Mouse (Mus musculus) limb, embryonic 10.5 days (tissue): ENCODE results near the gene Chd1. TPM values are rescaled to one million over a fixed set of nuclear protein-coding genes. Genes with fewer than 3 reads are reported as not detected.
"Not testable (repeated sequence)": the region's sequence is repeated elsewhere in the genome, so short reads cannot be mapped to it uniquely, and the experiment has no call there.

Source experiments
- DNase-seq: peaks from one replicate; pipeline ENCODE4 v3.0.0-alpha.2; 2017; ENCODE audit warnings: low spot score
- H3K27ac ChIP-seq: fragments of 300-500 bp; sonication (generic); 2 replicates; pipeline ENCODE4 v1.5.1; 2016; ENCODE audit warnings: mild to moderate bottlenecking
- H3K27me3 ChIP-seq: fragments of 300-500 bp; sonication (generic); 2 replicates; pipeline ENCODE4 v1.6.1; 2016; ENCODE audit warnings: low read depth, mild to moderate bottlenecking; ENCODE audit not compliant: poor library complexity, severe bottlenecking
- H3K36me3 ChIP-seq: fragments of 300-500 bp; sonication (generic); 2 replicates; pipeline ENCODE4 v1.6.1; 2016; ENCODE audit warnings: mild to moderate bottlenecking, moderate library complexity
- H3K4me1 ChIP-seq: fragments of 300-500 bp; sonication (generic); 2 replicates; pipeline ENCODE4 v1.6.1; 2016
- H3K4me3 ChIP-seq: fragments of 300-500 bp; sonication (generic); 2 replicates; pipeline ENCODE4 v1.5.1; 2016; ENCODE audit warnings: mild to moderate bottlenecking, moderate library complexity
- H3K9me3 ChIP-seq: fragments of 300-500 bp; sonication (generic); replicated peaks from 2 replicates; pipeline ENCODE4 v1.6.1; 2016; ENCODE audit warnings: mild to moderate bottlenecking
- WGBS: fragments of 180-500 bp; shearing (Covaris S2); methylation state at CpG from one replicate; pipeline ENCODE4 v1.1.7; 2016; 5-methylcytosine and 5-hydroxymethylcytosine counted together
- polyA plus RNA-seq: library from polyadenylated mRNA; unstranded; fragments of >200 nt; fragmentation: Nextera tagmentation; extraction: Ambion mirVana; gene quantifications from 2 replicates; pipeline ENCODE4 v1.2.1, GENCODE M21; 2016

The Chd1 gene
- polyA plus RNA-seq, 1 experiment from 2014 or later = 40.7 TPM

- H3K27ac ChIP-seq = peak overlapping the region; percentile 97
- no peaks in the 10 kb centered on the region for H3K27me3 ChIP-seq
- peak overlapping the region; percentile 88 for H3K4me3 ChIP-seq
- no peaks in the 10 kb centered on the region for H3K9me3 ChIP-seq
- WGBS = 3% methylated on average over 85 of the region's 89 CpGs
- peaks cover 38% of the 10 kb centered on the region for H3K36me3 ChIP-seq
- DNase-seq = peak; percentile 70
- H3K4me1 ChIP-seq = peaks cover 11% of the 10 kb centered on the region
Measured at GRCm38 (mm10) chr17:15705303-15706284, 827 bp downstream of the Chd1 start.

- no peak for DNase-seq
- WGBS = 87% methylated on average over 4 of the region's 4 CpGs
- H3K9me3 ChIP-seq = no peaks in the 10 kb centered on the region
- H3K27ac ChIP-seq = no peak overlapping the region
- H3K36me3 ChIP-seq = peaks cover 94% of the 10 kb centered on the region
- H3K27me3 ChIP-seq = no peaks in the 10 kb centered on the region
- H3K4me1 ChIP-seq = no peaks in the 10 kb centered on the region
- H3K4me3 ChIP-seq = no peak overlapping the region
Measured at GRCm38 (mm10) chr17:15714507-15714906, 9.7 kb downstream of the Chd1 start.

- no peaks in the 10 kb centered on the region for H3K4me1 ChIP-seq
- WGBS = 80% methylated on average over 3 of the region's 3 CpGs
- no peak overlapping the region for H3K4me3 ChIP-seq
- no peak overlapping the region for H3K27ac ChIP-seq
- H3K9me3 ChIP-seq = no peaks in the 10 kb centered on the region
- no peaks in the 10 kb centered on the region for H3K27me3 ChIP-seq
- peaks cover 93% of the 10 kb centered on the region for H3K36me3 ChIP-seq
- DNase-seq = no peak
Measured at GRCm38 (mm10) chr17:15715013-15715902, 10.5 kb downstream of the Chd1 start.

GRCm38 (mm10) chr17:15715940-15716339, 11.2 kb downstream of the Chd1 start:
- H3K4me3 ChIP-seq = no peak overlapping the region
- no peak overlapping the region for H3K27ac ChIP-seq
- 91% methylated on average over 3 of the region's 3 CpGs for WGBS
- no peaks in the 10 kb centered on the region for H3K27me3 ChIP-seq
- H3K36me3 ChIP-seq = peaks cover 93% of the 10 kb centered on the region
- H3K4me1 ChIP-seq = no peaks in the 10 kb centered on the region
- DNase-seq = no peak
- no peaks in the 10 kb centered on the region for H3K9me3 ChIP-seq

- WGBS = 96% methylated on average over 3 of the region's 3 CpGs
- Histone ChIP-seq H3K36me3 (peaks cover 72% of the 10 kb centered on the region), H3K27me3 (no peaks in the 10 kb centered on the region), H3K4me1 (no peaks in the 10 kb centered on the region), H3K27ac (no peak overlapping the region), H3K9me3 (no peaks in the 10 kb centered on the region), H3K4me3 (no peak overlapping the region)
- DNase-seq = no peak
Measured at GRCm38 (mm10) chr17:15720841-15721240, 16.1 kb downstream of the Chd1 start.

- peaks cover 75% of the 10 kb centered on the region for H3K36me3 ChIP-seq
- no peaks in the 10 kb centered on the region for H3K4me1 ChIP-seq
- 88% methylated on average over 1 of the region's 1 CpGs for WGBS
- no peak overlapping the region for H3K27ac ChIP-seq
- no peak for DNase-seq
- H3K9me3 ChIP-seq = no peaks in the 10 kb centered on the region
- H3K4me3 ChIP-seq = no peak overlapping the region
- H3K27me3 ChIP-seq = no peaks in the 10 kb centered on the region
Measured at GRCm38 (mm10) chr17:15723291-15723690, 18.5 kb downstream of the Chd1 start.

- not testable (repeated sequence) for DNase-seq, H3K4me3 ChIP-seq, H3K9me3 ChIP-seq, H3K27ac ChIP-seq, H3K4me1 ChIP-seq, H3K27me3 ChIP-seq
- WGBS = 89% methylated on average over 5 of the region's 5 CpGs
- H3K36me3 ChIP-seq = peaks cover 75% of the 10 kb centered on the region
Measured at GRCm38 (mm10) chr17:15723866-15724475, 19.2 kb downstream of the Chd1 start.

GRCm38 (mm10) chr17:15731706-15732105, 26.9 kb downstream of the Chd1 start:
- Histone ChIP-seq H3K36me3 (peaks cover 94% of the 10 kb centered on the region), H3K27me3 (no peaks in the 10 kb centered on the region), H3K27ac (no peak overlapping the region), H3K4me3 (no peak overlapping the region), H3K9me3 (no peaks in the 10 kb centered on the region), H3K4me1 (no peaks in the 10 kb centered on the region)
- WGBS = 97% methylated on average over 5 of the region's 5 CpGs
- DNase-seq = no peak

- Histone ChIP-seq H3K4me3 (no peak overlapping the region), H3K36me3 (peaks cover 93% of the 10 kb centered on the region), H3K27ac (no peak overlapping the region), H3K4me1 (no peaks in the 10 kb centered on the region), H3K27me3 (no peaks in the 10 kb centered on the region), H3K9me3 (no peaks in the 10 kb centered on the region)
- 95% methylated on average over 10 of the region's 10 CpGs for WGBS
- DNase-seq = no peak
Measured at GRCm38 (mm10) chr17:15737346-15737917, 32.7 kb downstream of the Chd1 start.

- H3K27me3 ChIP-seq = no peaks in the 10 kb centered on the region
- 92% methylated on average over 8 of the region's 8 CpGs for WGBS
- H3K27ac ChIP-seq = no peak overlapping the region
- no peak for DNase-seq
- no peaks in the 10 kb centered on the region for H3K9me3 ChIP-seq
- H3K4me1 ChIP-seq = no peaks in the 10 kb centered on the region
- no peak overlapping the region for H3K4me3 ChIP-seq
- peaks cover 97% of the 10 kb centered on the region for H3K36me3 ChIP-seq
Measured at GRCm38 (mm10) chr17:15741836-15742235, 37.1 kb downstream of the Chd1 start.

- Histone ChIP-seq H3K4me3 (no peak overlapping the region), H3K4me1 (no peaks in the 10 kb centered on the region), H3K27me3 (no peaks in the 10 kb centered on the region), H3K9me3 (no peaks in the 10 kb centered on the region), H3K36me3 (peaks cover 97% of the 10 kb centered on the region), H3K27ac (no peak overlapping the region)
- no peak for DNase-seq
- 97% methylated on average over 10 of the region's 10 CpGs for WGBS
Measured at GRCm38 (mm10) chr17:15742953-15743352, 38.2 kb downstream of the Chd1 start.

- H3K27me3 ChIP-seq = no peaks in the 10 kb centered on the region
- H3K4me3 ChIP-seq = no peak overlapping the region
- 92% methylated on average over 5 of the region's 5 CpGs for WGBS
- DNase-seq = no peak
- no peaks in the 10 kb centered on the region for H3K4me1 ChIP-seq
- H3K9me3 ChIP-seq = no peaks in the 10 kb centered on the region
- peaks cover 97% of the 10 kb centered on the region for H3K36me3 ChIP-seq
- H3K27ac ChIP-seq = no peak overlapping the region
Measured at GRCm38 (mm10) chr17:15743379-15743778, 38.6 kb downstream of the Chd1 start.
